8 mouse cellular contexts compared by ENCODE assay signal in genomic region chr12:100527753-100528152, GRCm38 (mm10). TPM values are rescaled to one million over a fixed set of nuclear protein-coding genes. Genes with fewer than 3 reads are reported as not detected.
DNase-seq lines count a peak whose midpoint lies in the region; ATAC-seq and TF ChIP-seq lines count a peak whose summit lies in the region.

No protein-coding gene starts in this region.

- peak overlapping the region; percentile 56 for H3K4me2 ChIP-seq in forebrain, postnatal 0 days (ENCODE audit: low read depth)
- peak overlapping the region; percentile 28; the same call in 1 of the 2 replicates for H3K4me2 ChIP-seq in liver, embryonic 16.5 days (ENCODE audit: low read depth, low read length)
- H3K4me2 ChIP-seq in neural tube, embryonic 12.5 days (replicated peaks): peak overlapping the region; percentile 54

- TF ChIP-seq EP300 in MEL (IDR thresholded peaks at IDR 0.05; ENCODE audit: low read depth in 1 of 2, low read length in 2 of 2): no peak

- no peaks in the 10 kb centered on the region for H3K27me3 ChIP-seq in MEL (ENCODE audit: control insufficient read depth in 1 of 2, insufficient read depth in 2 of 2, low read length in 2 of 2)
- no peaks in the 10 kb centered on the region for H3K27me3 ChIP-seq in forebrain, postnatal 0 days (ENCODE audit: insufficient read depth, low read length)
- H3K27me3 ChIP-seq in liver, embryonic 16.5 days (ENCODE audit: control insufficient read depth, insufficient read depth, low read depth, low read length): no peaks in the 10 kb centered on the region
- H3K27me3 ChIP-seq in neural tube, embryonic 12.5 days (replicated peaks): no peaks in the 10 kb centered on the region
- H3K27me3 ChIP-seq in thymus, adult 2 months (ENCODE audit: control insufficient read depth, insufficient read depth, low read length): no peaks in the 10 kb centered on the region

- H3K4me3 ChIP-seq in MEL (ENCODE audit: control insufficient read depth in 1 of 2, insufficient read depth in 1 of 2, low read depth in 2 of 2, low read length in 2 of 2): peak overlapping the region; percentile 39 to 55
- peak overlapping the region; percentile 25 for H3K4me3 ChIP-seq in forebrain, postnatal 0 days (ENCODE audit: low read depth, low read length)
- H3K4me3 ChIP-seq in liver, embryonic 16.5 days (ENCODE audit: low read depth, low read length): no peak overlapping the region
- H3K4me3 ChIP-seq in neural tube, embryonic 12.5 days: no peak overlapping the region
- no peak overlapping the region for H3K4me3 ChIP-seq in thymus, adult 2 months (ENCODE audit: control insufficient read depth, insufficient read depth, low read length)

- H3K79me2 ChIP-seq in MEL (ENCODE audit: control insufficient read depth, insufficient read depth, low read length, poor library complexity): no peaks in the 10 kb centered on the region

- intact Hi-C loops in heart, postnatal 36 days (cut with DNase I): no loop called here

- no peak overlapping the region for H3K27ac ChIP-seq in MEL (ENCODE audit: control insufficient read depth, low read depth, low read length)
- H3K27ac ChIP-seq in forebrain, postnatal 0 days (ENCODE audit: low read depth, low read length): no peak overlapping the region; the same call in 1 of the 2 replicates
- H3K27ac ChIP-seq in liver, embryonic 16.5 days (ENCODE audit: low read length): no peak overlapping the region
- no peak overlapping the region for H3K27ac ChIP-seq in neural tube, embryonic 12.5 days
- no peak overlapping the region for H3K27ac ChIP-seq in thymus, adult 2 months (ENCODE audit: control insufficient read depth, insufficient read depth, low read length)

- no peak for TF ChIP-seq POLR2A in MEL (IDR thresholded peaks at IDR 0.05; ENCODE audit: control insufficient read depth in 1 of 2, insufficient read depth in 1 of 2, low read depth in 1 of 2, low read length in 2 of 2, poor library complexity in 1 of 2)
- TF ChIP-seq POLR2A in thymus, adult 2 months (IDR thresholded peaks at IDR 0.05; ENCODE audit: control insufficient read depth, extremely low read depth, insufficient read depth, low read length, poor library complexity): no peak

- H3K4me1 ChIP-seq in MEL (ENCODE audit: control insufficient read depth in 1 of 2, insufficient read depth in 2 of 2, low read length in 2 of 2): peaks cover 0 to 37% of the 10 kb centered on the region in 2 experiments; a peak in 2 of 4 replicates
- H3K4me1 ChIP-seq in forebrain, postnatal 0 days (ENCODE audit: insufficient read depth): peaks cover 9% of the 10 kb centered on the region
- H3K4me1 ChIP-seq in liver, embryonic 16.5 days (ENCODE audit: control insufficient read depth, low read depth, low read length): no peaks in the 10 kb centered on the region
- peaks cover 20% of the 10 kb centered on the region for H3K4me1 ChIP-seq in neural tube, embryonic 12.5 days
- peaks cover 24% of the 10 kb centered on the region for H3K4me1 ChIP-seq in thymus, adult 2 months (replicated peaks; ENCODE audit: control insufficient read depth, insufficient read depth, low read length)

- peaks cover 0 to 17% of the 10 kb centered on the region in 2 experiments; a peak in 2 of 4 replicates for H3K36me3 ChIP-seq in MEL (ENCODE audit: control insufficient read depth in 1 of 2, insufficient read depth in 2 of 2, low read length in 2 of 2)
- no peaks in the 10 kb centered on the region for H3K36me3 ChIP-seq in forebrain, postnatal 0 days (ENCODE audit: insufficient read depth)
- H3K36me3 ChIP-seq in liver, embryonic 16.5 days (ENCODE audit: control insufficient read depth, insufficient read depth): no peaks in the 10 kb centered on the region
- H3K36me3 ChIP-seq in neural tube, embryonic 12.5 days: no peaks in the 10 kb centered on the region
- H3K36me3 ChIP-seq in thymus, adult 2 months (ENCODE audit: control insufficient read depth, insufficient read depth, low read length): no peaks in the 10 kb centered on the region

- 10% methylated on average over 9 of the region's 9 CpGs for WGBS in forebrain, postnatal 0 days
- WGBS in liver, embryonic 16.5 days (ENCODE audit: insufficient replicate concordance): 9% methylated on average over 9 of the region's 9 CpGs
- 5% methylated on average over 9 of the region's 9 CpGs for WGBS in neural tube, embryonic 12.5 days
- 47% methylated on average over 9 of the region's 9 CpGs for WGBS in thymus, adult 2 months

- peak; percentile 100 for ATAC-seq in forebrain, postnatal 0 days
- ATAC-seq in liver, embryonic 16.5 days (ENCODE audit: low read depth): peak; percentile 77
- peak; percentile 97 for ATAC-seq in neural tube, embryonic 12.5 days (ENCODE audit: low FRiP score, low read depth)

- no peak for TF ChIP-seq RAD21 in MEL (IDR thresholded peaks at IDR 0.05; ENCODE audit: low read depth, low read length)

- H3K9ac ChIP-seq in MEL (ENCODE audit: control insufficient read depth, low read depth, low read length, poor library complexity, severe bottlenecking): peak overlapping the region; percentile 38
- no peak overlapping the region for H3K9ac ChIP-seq in forebrain, postnatal 0 days
- H3K9ac ChIP-seq in liver, embryonic 16.5 days (ENCODE audit: low read depth, low read length): no peak overlapping the region
- no peak overlapping the region for H3K9ac ChIP-seq in neural tube, embryonic 12.5 days

- no peaks in the 10 kb centered on the region for H3K9me3 ChIP-seq in MEL (replicated peaks; ENCODE audit: insufficient read depth, low read length)
- H3K9me3 ChIP-seq in forebrain, postnatal 0 days (ENCODE audit: low read length): no peaks in the 10 kb centered on the region
- no peaks in the 10 kb centered on the region for H3K9me3 ChIP-seq in liver, embryonic 16.5 days (replicated peaks; ENCODE audit: control insufficient read depth, low read length)
- no peaks in the 10 kb centered on the region for H3K9me3 ChIP-seq in neural tube, embryonic 12.5 days

- DNase-seq in MEL (ENCODE audit: low read depth, low spot score): peak; percentile 94
- DNase-seq in cerebellum, adult 11 months: peak; percentile 82
- peak; percentile 80 for DNase-seq in forebrain, postnatal 0 days
- DNase-seq in heart, postnatal 36 days: peak; percentile 67 to 71
- DNase-seq in layer of hippocampus, adult 18-20 months (ENCODE audit: low spot score in 2 of 2): peak; percentile 84 to 90
- DNase-seq in thymus, adult 2 months: peak; percentile 55

- no peak for TF ChIP-seq CTCF in MEL (IDR thresholded peaks at IDR 0.05 in 2 of 3, conservative IDR thresholded peaks at IDR 0.05 in 1 of 3; ENCODE audit: control insufficient read depth in 1 of 3, insufficient read depth in 1 of 3, low read depth in 2 of 3, low read length in 3 of 3, poor library complexity in 1 of 3, severe bottlenecking in 1 of 3)
- no peak for TF ChIP-seq CTCF in forebrain, postnatal 0 days (IDR thresholded peaks at IDR 0.05; ENCODE audit: low read depth)
- no peak for TF ChIP-seq CTCF in thymus, adult 2 months (IDR thresholded peaks at IDR 0.05; ENCODE audit: borderline replicate concordance, control insufficient read depth, extremely low read depth, insufficient read depth, low read length, poor library complexity)

TF ChIP-seq in MEL, 35 proteins besides CTCF, POLR2A, EP300 and RAD21:
- TF ChIP-seq CHD2 (IDR thresholded peaks at IDR 0.05; ENCODE audit: low read length) (peak; percentile 41; the same call in 1 of the 2 replicates), MEF2A (IDR thresholded peaks at IDR 0.05; ENCODE audit: extremely low read depth, insufficient replicate concordance, low read depth, low read length, poor library complexity, severe bottlenecking) (no peak)

RNA-seq across cellular contexts. Expression of gene Ttc7b, which starts 7.1 kb away (rescaled TPM):
- 9.8 and 11.7 TPM in 2 replicates for total RNA-seq in MEL (2012; rRNA removed)
- polyA plus RNA-seq in MEL (2012; ENCODE audit: insufficient read depth in 1 of 2, insufficient read length in 2 of 2, low read depth in 1 of 2, low replicate concordance in 2 of 2, missing spikeins in 1 of 2): 10 to 100 TPM in 1 of 2 experiments, not detected in 1; 23.7 TPM
- 39.6 and 42.2 TPM in 2 replicates for total RNA-seq in forebrain, postnatal 0 days (2014; rRNA removed)
- polyA plus RNA-seq in forebrain, postnatal 0 days (2015; fragmentation: Nextera tagmentation; extraction: Ambion mirVana): 7.5 and 10.8 TPM in 2 replicates
- 10 to 100 TPM; 76.2 to 88.0 TPM for total RNA-seq in heart, postnatal 36 days (2021)
- 100 to 1,000 TPM; 168 to 176 TPM for total RNA-seq in layer of hippocampus, adult 18-20 months (2021)
- 0.48 and 0.93 TPM in 2 replicates for polyA plus RNA-seq in liver, embryonic 16.5 days (2015; fragmentation: Nextera tagmentation; extraction: Ambion mirVana)
- polyA plus RNA-seq in neural tube, embryonic 12.5 days (2016; fragmentation: Nextera tagmentation; extraction: Ambion mirVana): 8.0 and 9.0 TPM in 2 replicates
- polyA plus RNA-seq in thymus, adult 2 months (2012; rRNA removed): 43.1 and 51.7 TPM in 2 replicates

Comparison
In these comparisons a context has a peak if more than half of its experiments do, and no peak if none do; other contexts are left out.
1. H3K4me3 ChIP-seq: peak in MEL (2 of 2) and forebrain, postnatal 0 days (single experiment); none in liver, embryonic 16.5 days (single experiment), neural tube, embryonic 12.5 days (single experiment) and thymus, adult 2 months (single experiment).
2. Peak in every context shown above with its lines, with median percentiles within 50 percentile points of each other: DNase-seq, ATAC-seq and H3K4me2 ChIP-seq.